Mouse (Mus musculus) heart, embryonic 12.5 days (tissue): ENCODE data around the gene Nkiras2. TPM values are rescaled to one million over a fixed set of nuclear protein-coding genes. Genes with fewer than 3 reads are reported as not detected.
A peak's percentile ranks its signal among the peaks of the same experiment; 100 is the strongest.

Source experiments
- ATAC-seq: fragments of 200-750 bp; cut with Nextera tagmentation; 2 replicates; pipeline ENCODE4 v1.8.0; 2017; ENCODE audit warnings: moderate TSS enrichment, moderate library complexity; ENCODE audit not compliant: insufficient number of reproducible peaks, low FRiP score
- H3K27ac ChIP-seq: fragments of 300-500 bp; sonication (generic); 2 replicates; pipeline ENCODE4 v1.5.1; 2016; ENCODE audit warnings: mild to moderate bottlenecking, moderate library complexity; ENCODE audit not compliant: poor library complexity, severe bottlenecking
- H3K27me3 ChIP-seq: fragments of 300-500 bp; sonication (generic); replicated peaks from 2 replicates; pipeline ENCODE4 v1.6.1; 2016; ENCODE audit warnings: mild to moderate bottlenecking, moderate library complexity
- H3K36me3 ChIP-seq: fragments of 300-500 bp; sonication (generic); 2 replicates; pipeline ENCODE4 v1.6.1; 2016; ENCODE audit warnings: mild to moderate bottlenecking, moderate library complexity
- H3K4me1 ChIP-seq: fragments of 300-500 bp; sonication (generic); replicated peaks from 2 replicates; pipeline ENCODE4 v1.6.1; 2016; ENCODE audit warnings: mild to moderate bottlenecking
- H3K4me2 ChIP-seq: fragments of 300-500 bp; sonication (generic); 2 replicates; pipeline ENCODE4 v1.6.1; 2016; ENCODE audit warnings: mild to moderate bottlenecking, moderate library complexity
- H3K4me3 ChIP-seq: fragments of 300-500 bp; sonication (generic); 2 replicates; pipeline ENCODE4 v1.5.1; 2016; ENCODE audit warnings: mild to moderate bottlenecking
- H3K9ac ChIP-seq: fragments of 300-500 bp; sonication (generic); 2 replicates; pipeline ENCODE4 v1.6.1; 2016; ENCODE audit warnings: mild to moderate bottlenecking, moderate library complexity
- H3K9me3 ChIP-seq: fragments of 300-500 bp; sonication (generic); replicated peaks from 2 replicates; pipeline ENCODE4 v1.6.1; 2016; ENCODE audit warnings: mild to moderate bottlenecking, moderate library complexity
- WGBS: fragments of 180-500 bp; shearing (Covaris S2); methylation state at CpG from one replicate; pipeline ENCODE4 v1.1.7; 2016; 5-methylcytosine and 5-hydroxymethylcytosine counted together
- polyA plus RNA-seq: library from polyadenylated mRNA; unstranded; fragments of >200 nt; fragmentation: Nextera tagmentation; extraction: Ambion mirVana; gene quantifications from 2 replicates; pipeline ENCODE4 v1.2.1, GENCODE M21; 2016

Nkiras2 gene
- 59.7 and 60.7 TPM in 2 replicates for polyA plus RNA-seq

DNA sequence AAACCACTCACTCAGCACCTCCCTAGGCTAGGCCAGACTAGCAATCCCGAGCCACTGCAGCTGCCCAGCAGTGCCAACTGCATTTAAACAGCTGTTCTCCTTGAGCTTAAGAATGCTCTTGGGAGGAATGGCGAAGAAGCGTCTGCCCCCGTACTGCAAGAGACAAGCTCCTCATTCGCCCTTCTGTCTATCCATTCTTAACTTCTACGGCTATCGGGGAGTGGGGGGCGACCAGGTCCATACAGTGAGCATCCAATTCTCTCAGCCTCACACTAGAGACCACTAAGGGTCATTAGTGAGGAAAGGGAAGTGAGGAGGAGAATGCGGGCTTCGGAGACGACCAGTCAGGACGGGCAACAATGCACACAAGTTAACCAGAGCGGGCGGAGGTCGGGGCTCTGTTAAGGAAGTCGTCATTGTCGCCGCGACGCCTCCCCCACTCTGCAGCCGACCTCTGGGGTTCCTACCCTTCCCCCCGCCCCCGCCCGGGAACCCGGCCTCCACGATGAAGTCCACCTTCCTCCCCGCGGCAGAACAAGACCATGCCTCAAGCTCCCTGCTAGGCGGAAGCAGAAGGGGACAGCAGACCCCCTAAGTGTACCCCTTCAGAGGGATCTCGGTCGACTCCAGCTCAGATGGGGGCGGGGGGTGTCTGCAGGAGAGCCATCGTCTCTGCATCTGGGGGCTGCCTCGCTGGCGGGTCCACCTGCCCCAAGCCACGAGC lies at the start of gene Nkiras2:
Gene Nkiras2 (plus strand): TSS at position 484 of the 724 bp plus-strand sequence.
- Histone ChIP-seq H3K27me3 (no peaks in the 10 kb centered on the region), H3K4me2 (peak within 1 kb of the TSS; percentile 83), H3K4me3 (peak within 1 kb of the TSS; percentile 84), H3K9me3 (no peaks in the 10 kb centered on the region), H3K36me3 (no peaks in the 10 kb centered on the region; the same call in 1 of the 2 replicates), H3K9ac (peak within 1 kb of the TSS; percentile 90), H3K4me1 (peaks cover 26% of the 10 kb centered on the region), H3K27ac (peak within 1 kb of the TSS; percentile 95)
- under 1% methylated on average over 36 of the region's 36 CpGs for WGBS
- ATAC-seq: peak; percentile 70

DNA sequence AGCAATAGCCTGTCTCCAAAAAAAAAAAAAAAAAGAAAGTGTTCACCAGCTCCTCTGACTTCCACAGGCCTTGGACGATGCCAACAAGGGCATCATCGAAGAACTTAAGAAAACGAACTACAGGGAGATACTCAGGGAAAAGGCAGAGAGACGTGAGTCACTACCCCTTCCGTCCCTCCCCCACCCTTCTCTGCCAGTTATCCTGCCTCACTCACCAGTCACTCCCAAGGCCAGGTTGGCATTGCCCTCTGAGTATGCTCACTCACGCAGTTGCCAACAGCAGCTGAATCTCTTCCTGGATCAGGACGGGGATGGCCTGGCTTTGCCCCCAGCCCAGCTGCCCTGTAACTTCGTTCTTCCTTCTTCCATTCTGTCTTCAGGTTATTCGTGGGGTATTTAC lies 49.3 kb upstream of the Nkiras2 start:
- WGBS: 63% methylated on average over 9 of the region's 9 CpGs
- no peak overlapping the region for H3K9ac ChIP-seq
- H3K27ac ChIP-seq: no peak overlapping the region
- no peaks in the 10 kb centered on the region for H3K36me3 ChIP-seq
- peaks cover 9% of the 10 kb centered on the region; the same call in 1 of the 2 replicates for H3K4me1 ChIP-seq
- 0 out of 2 replicates have a peak, but pooled peaks cover 5% of the 10 kb centered on the region for H3K9me3 ChIP-seq
- no peak overlapping the region for H3K4me2 ChIP-seq
- H3K4me3 ChIP-seq: no peak overlapping the region
- H3K27me3 ChIP-seq: peaks cover 15% of the 10 kb centered on the region
- no peak for ATAC-seq

DNA sequence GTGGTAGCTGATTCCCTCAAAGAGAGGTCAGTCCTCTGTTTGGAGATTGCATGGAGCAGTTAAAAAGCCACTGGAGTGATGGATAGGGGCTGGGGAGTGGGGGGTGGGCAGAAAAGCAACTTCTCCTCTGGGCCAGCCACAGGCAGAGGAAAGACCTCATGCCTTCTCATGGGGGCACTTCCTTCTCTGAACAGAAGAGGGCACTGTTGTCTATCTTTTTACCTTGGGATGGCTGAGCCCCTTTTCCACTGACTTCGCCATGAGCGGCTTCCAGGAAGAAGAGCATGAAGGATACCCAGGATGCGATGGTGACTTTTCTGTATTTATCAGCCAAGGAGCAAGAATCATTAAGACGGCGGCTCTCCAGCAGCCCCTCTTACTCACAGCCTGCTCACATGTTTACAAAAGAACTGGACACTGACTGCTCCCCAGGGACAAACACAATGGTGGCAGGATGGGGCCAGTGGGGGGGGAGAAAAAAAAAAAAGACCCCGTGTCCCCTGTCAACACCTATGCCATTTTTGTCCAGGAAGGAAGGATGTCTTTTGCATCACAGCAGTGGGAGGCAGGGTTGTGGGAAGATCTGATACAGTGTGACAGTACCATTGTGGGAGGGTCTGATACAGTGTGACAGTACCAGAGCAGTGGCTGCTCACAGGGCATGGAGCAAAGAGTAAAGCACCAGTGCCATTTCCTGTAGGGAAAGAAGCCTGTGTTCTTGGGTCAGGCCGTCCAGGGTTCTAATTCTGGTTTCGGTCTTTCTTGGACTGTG lies 48.4 kb upstream of the Nkiras2 start:
- no peak; the same call in 1 of the 2 replicates for ATAC-seq
- no peak overlapping the region for H3K9ac ChIP-seq
- H3K27ac ChIP-seq: no peak overlapping the region

DNA sequence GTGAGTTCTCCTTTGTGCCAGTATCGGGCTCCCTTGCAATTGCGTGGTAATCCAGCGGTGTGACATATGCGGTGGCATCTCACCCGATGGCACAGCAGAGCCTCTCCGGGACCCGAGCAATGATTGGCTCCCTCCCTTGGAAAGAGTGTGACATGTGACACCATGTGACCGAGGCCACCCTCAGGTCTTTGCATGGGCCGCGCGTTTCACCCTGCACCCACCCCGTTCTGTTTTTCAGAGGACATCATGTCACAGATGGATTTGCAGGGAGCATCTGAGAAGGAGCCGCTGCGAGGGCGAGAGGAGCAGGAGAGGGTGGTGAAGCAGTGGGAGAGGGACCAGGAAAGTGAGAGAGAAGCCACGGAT lies 47.9 kb upstream of the Nkiras2 start:
- H3K4me3 ChIP-seq: peak overlapping the region; percentile 16
- H3K4me1 ChIP-seq: peaks cover 17% of the 10 kb centered on the region
- ATAC-seq: no peak
- no peak overlapping the region for H3K27ac ChIP-seq
- H3K9me3 ChIP-seq: no peaks in the 10 kb centered on the region
- H3K27me3 ChIP-seq: peaks cover 15% of the 10 kb centered on the region
- no peaks in the 10 kb centered on the region for H3K36me3 ChIP-seq
- H3K9ac ChIP-seq: peak overlapping the region; percentile 14; the same call in 1 of the 2 replicates
- peak overlapping the region; percentile 60 for H3K4me2 ChIP-seq
- 6% methylated on average over 16 of the region's 16 CpGs for WGBS

More for the DNA sequence above, 48.4 kb upstream of the Nkiras2 start:
- Histone ChIP-seq H3K27me3 (peaks cover 15% of the 10 kb centered on the region), H3K4me1 (peaks cover 14% of the 10 kb centered on the region), H3K4me3 (peak overlapping the region; percentile 16), H3K4me2 (peak overlapping the region; percentile 60), H3K36me3 (no peaks in the 10 kb centered on the region), H3K9me3 (0 out of 2 replicates have a peak, but pooled peaks cover 1% of the 10 kb centered on the region)
- 14% methylated on average over 8 of the region's 8 CpGs for WGBS

DNA sequence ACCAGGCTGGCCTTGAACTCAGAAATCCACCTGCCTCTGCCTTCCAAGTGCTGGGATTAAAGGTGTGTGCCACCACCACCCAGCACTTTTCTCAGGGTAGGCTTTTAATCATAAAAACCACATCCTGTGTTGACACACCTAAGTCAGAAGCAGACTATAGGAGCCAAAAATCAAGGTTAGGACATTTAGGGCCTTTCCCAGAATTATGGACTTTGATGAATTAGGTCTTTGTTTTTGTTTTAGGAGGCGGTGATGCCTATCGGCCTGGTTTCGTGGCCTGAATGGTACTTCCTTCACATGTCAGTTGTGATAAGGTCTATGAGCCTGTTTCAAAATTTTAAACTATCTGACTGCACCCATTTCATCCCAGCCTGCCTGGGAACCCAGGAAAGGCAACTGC lies 44.9 kb upstream of the Nkiras2 start:
- peaks cover 17% of the 10 kb centered on the region for H3K4me1 ChIP-seq
- peaks cover 13% of the 10 kb centered on the region for H3K36me3 ChIP-seq
- H3K9me3 ChIP-seq: no peaks in the 10 kb centered on the region
- no peak overlapping the region for H3K27ac ChIP-seq
- no peak overlapping the region for H3K9ac ChIP-seq
- peak overlapping the region; percentile 82 for H3K4me2 ChIP-seq
- H3K4me3 ChIP-seq: peak overlapping the region; percentile 75; the same call in 1 of the 2 replicates
- no peak for ATAC-seq
- 83% methylated on average over 3 of the region's 3 CpGs for WGBS
- peaks cover 10% of the 10 kb centered on the region for H3K27me3 ChIP-seq

DNA sequence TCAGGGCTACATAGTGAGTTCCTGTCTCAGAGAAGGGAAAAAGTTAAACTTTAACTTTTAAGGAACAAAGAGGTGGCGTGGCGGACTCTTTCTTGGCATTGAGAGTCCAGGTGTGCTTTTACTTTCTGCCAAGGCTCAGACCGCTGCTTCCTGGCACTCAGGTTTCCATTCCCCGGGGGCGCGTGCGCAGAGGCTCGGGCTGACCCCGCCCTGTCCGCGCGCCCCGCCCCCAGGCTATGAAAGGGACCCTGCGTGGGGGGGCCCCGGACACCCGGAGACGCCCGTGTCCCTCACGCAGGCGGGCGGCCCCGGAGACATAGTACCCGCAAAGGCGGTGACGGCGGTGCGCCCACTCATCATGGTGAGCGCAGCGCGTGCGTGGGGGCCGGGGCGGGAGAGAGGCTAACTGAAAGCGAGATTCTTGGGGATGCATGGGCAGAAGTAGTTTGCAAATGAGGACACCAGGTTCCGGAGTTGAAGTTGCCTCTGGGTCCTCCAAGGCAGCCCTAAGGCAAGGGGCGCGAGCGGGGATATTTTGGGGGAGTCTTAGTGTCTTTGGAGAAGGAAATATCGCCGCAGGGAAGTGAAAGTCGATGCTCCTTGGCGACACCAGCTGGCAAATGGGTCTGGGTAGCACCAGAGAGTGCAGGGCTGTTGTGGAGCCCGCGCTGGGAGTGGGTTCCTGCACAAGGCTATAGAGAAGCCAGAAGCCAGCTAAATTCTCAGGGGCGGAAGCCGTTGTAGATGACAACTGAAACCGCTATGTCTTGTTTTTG lies 44.1 kb upstream of the Nkiras2 start, which contains the start of gene Cnp:
Gene Cnp (plus strand): TSS at position 197 of the 776 bp plus-strand sequence.
- 2% methylated on average over 47 of the region's 47 CpGs for WGBS
- H3K27me3 ChIP-seq: peaks cover 10% of the 10 kb centered on the region
- H3K9me3 ChIP-seq: no peaks in the 10 kb centered on the region
- H3K36me3 ChIP-seq: peaks cover 20% of the 10 kb centered on the region
- H3K9ac ChIP-seq: peak within 1 kb of the TSS; percentile 74
- H3K27ac ChIP-seq: peak within 1 kb of the TSS; percentile 31; the same call in 1 of the 2 replicates
- peak within 1 kb of the TSS; percentile 82 for H3K4me2 ChIP-seq
- ATAC-seq: peak; percentile 83
- H3K4me3 ChIP-seq: peak within 1 kb of the TSS; percentile 75
- H3K4me1 ChIP-seq: peaks cover 17% of the 10 kb centered on the region

DNA sequence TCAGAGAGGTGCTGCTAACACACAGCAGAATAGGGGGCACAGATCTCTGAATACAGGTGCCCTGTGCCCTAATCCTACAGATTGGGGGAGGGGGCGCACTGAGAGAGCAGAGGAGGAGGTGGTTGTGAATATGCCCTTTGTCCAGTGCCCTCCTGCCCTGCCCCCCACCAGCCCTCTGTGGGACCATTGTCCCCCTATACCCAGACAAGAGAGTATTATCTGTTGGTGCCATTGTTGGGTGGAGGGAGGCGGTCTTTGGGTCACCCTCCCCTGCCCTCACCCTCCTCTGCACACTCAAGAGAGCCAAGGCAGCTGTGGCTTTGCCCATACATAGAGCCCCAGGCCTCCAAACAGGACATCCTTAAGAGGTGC lies 43.6 kb upstream of the Nkiras2 start:
- no peaks in the 10 kb centered on the region for H3K9me3 ChIP-seq
- ATAC-seq: no peak
- H3K4me3 ChIP-seq: peak overlapping the region; percentile 75
- peaks cover 17% of the 10 kb centered on the region for H3K4me1 ChIP-seq
- peak overlapping the region; percentile 82 for H3K4me2 ChIP-seq
- 0 out of 2 replicates have a peak overlapping the region, but pooled peaks have one; percentile 31 for H3K27ac ChIP-seq
- peak overlapping the region; percentile 74 for H3K9ac ChIP-seq
- WGBS: 52% methylated on average over 2 of the region's 2 CpGs
- peaks cover 25% of the 10 kb centered on the region for H3K36me3 ChIP-seq
- H3K27me3 ChIP-seq: peaks cover 10% of the 10 kb centered on the region

DNA sequence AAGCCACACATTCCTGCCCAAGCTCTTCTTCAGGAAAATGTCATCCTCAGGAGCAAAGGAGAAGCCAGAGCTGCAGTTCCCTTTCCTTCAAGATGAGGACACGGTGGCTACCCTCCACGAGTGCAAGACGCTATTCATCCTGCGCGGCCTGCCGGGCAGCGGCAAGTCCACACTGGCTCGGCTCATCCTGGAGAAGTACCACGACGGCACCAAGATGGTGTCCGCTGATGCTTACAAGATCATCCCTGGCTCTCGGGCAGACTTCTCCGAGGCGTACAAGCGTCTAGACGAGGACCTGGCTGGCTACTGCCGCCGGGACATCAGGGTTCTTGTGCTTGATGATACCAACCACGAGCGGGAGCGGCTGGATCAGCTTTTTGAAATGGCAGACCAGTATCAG lies 42.8 kb upstream of the Nkiras2 start:
- Histone ChIP-seq H3K4me3 (no peak overlapping the region), H3K27me3 (peaks cover 10% of the 10 kb centered on the region), H3K4me2 (no peak overlapping the region), H3K4me1 (peaks cover 11% of the 10 kb centered on the region), H3K27ac (no peak overlapping the region), H3K36me3 (peaks cover 33% of the 10 kb centered on the region), H3K9me3 (no peaks in the 10 kb centered on the region), H3K9ac (no peak overlapping the region)
- ATAC-seq: no peak
- WGBS: 62% methylated on average over 21 of the region's 21 CpGs

DNA sequence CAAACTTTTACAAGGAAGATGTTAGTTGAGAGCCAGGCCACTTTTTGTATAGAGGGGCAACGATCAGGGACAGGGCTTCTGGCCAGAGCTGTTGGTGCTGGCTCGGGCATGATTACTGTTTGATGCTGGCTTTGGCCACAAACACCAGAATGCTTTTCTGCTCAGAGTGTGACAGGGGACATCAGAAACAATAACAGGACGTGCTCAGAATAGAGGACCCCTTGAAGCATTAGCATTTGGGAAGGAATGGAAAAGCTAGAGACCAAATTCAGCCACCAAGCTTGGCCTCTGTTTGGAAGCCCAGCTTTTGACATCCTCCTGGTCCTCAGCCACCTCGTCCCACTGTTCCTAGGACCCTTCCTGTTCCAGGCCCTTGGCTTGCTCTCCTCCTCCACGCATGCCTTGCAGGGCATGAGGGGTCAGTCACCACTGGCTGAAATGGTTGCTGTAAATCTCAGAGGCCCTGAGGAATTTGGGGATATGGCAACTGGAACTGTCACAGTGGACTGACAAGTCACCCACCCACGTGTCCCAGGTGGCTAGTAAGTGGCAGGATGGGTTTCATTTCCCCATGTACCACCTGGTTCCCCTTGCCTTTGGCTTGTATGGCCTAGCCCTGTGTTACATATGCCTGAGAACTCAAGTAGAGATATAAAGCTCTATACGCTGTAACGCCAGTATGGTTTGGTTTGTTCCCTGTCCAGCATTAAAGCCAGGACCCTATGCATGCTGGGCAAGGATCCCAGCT lies 41.0 kb upstream of the Nkiras2 start:
- WGBS: 80% methylated on average over 8 of the region's 8 CpGs
- no peaks in the 10 kb centered on the region for H3K27me3 ChIP-seq
- H3K9ac ChIP-seq: no peak overlapping the region
- peaks cover 19% of the 10 kb centered on the region for H3K4me1 ChIP-seq
- H3K9me3 ChIP-seq: no peaks in the 10 kb centered on the region
- no peak overlapping the region for H3K27ac ChIP-seq
- no peak for ATAC-seq
- H3K36me3 ChIP-seq: peaks cover 51% of the 10 kb centered on the region
- no peak overlapping the region for H3K4me3 ChIP-seq
- H3K4me2 ChIP-seq: no peak overlapping the region

DNA sequence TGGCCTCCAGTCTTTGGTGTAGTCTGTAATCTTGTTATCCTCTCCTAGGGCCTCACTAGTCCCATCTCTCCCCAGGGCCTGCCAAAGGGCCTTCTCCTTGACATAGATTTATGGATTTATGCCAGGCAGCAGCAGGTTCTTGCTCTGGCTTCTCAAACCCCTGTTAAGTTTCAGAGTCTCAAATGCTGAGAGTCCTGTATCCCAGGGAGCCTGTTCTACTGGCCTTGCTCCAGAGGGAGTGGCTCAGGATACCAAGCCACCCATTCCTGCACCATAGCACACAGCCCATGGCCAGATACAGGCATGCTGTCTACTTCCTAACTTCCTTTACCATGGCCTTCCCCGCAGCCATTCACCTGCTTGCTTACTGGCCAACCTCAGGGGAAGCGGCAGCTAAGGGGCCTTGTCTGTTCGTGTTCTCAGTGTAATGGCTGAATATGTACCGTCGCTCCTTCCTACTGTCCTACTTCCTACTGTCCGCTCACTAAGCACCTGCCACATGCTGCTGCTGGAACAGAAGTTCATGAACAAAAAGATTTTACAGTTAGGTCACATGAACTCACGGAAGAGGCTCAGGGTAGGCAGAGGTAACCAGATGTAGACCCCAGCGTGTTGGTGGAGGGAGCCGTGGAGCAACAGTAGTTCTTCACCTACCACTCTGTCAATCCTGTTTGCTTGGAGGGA lies 39.8 kb upstream of the Nkiras2 start:
- Histone ChIP-seq H3K36me3 (peaks cover 63% of the 10 kb centered on the region), H3K4me1 (peaks cover 19% of the 10 kb centered on the region), H3K9me3 (no peaks in the 10 kb centered on the region), H3K27ac (no peak overlapping the region), H3K4me2 (no peak overlapping the region), H3K9ac (no peak overlapping the region), H3K27me3 (no peaks in the 10 kb centered on the region), H3K4me3 (no peak overlapping the region)
- 90% methylated on average over 9 of the region's 9 CpGs for WGBS
- no peak for ATAC-seq
